Mouse (Mus musculus) mouse embryonic stem cell (cell line): ENCODE results near the gene Gm14226.

Experiments used
- in situ Hi-C, 2 experiments: fragments of 300-500 bp; cut with MboI; formaldehyde crosslinking; loops; 1 replicate in 1 of 2; 3 replicates in 1 of 2; pipeline ENCODE4 v1.14.3; 2019 to 2020; ENCODE audit warnings: low sequenced_read_pairs in 2 of 2, low pct_unique_long_range_greater_than_20kb in 1 of 2, mixed read lengths in 1 of 2; ENCODE audit not compliant: unreplicated experiment in 1 of 2

Gm14226 gene

GRCm38 (mm10) chr2:155075649-155076048 lies 57.6 kb downstream of the Gm14226 start:
- in situ Hi-C loops = loop anchor here in 1 of 2 experiments (25.0 kb wide), 1 partner anchor 112 kb away; no protein-coding TSS in a partner anchor
